Mouse (Mus musculus) heart, postnatal 0 days (tissue): ENCODE measurements at regions not wholly inside any gene's neighbourhood (a gene's known extent, or its start where the extent isn't known, plus 50 kb on each side); places are given as distances from the start of the nearest gene placed in this dataset.
"Not testable (repeated sequence)": the region's sequence is repeated elsewhere in the genome, so short reads cannot be mapped to it uniquely, and the experiment has no call there.

ENCODE experiments used
- ATAC-seq: fragments of 200-750 bp; cut with Nextera tagmentation; 2 replicates; pipeline ENCODE4 v1.8.0; 2017; ENCODE audit warnings: low read depth, moderate number of reproducible peaks, moderate library complexity; ENCODE audit not compliant: insufficient read depth
- DNase-seq: peaks from one replicate; pipeline ENCODE4 v3.0.0-alpha.2; 2016; ENCODE audit warnings: low spot score
- H3K27ac ChIP-seq: fragments of 300-500 bp; sonication (generic); 2 replicates; pipeline ENCODE4 v1.5.1; 2014; ENCODE audit warnings: low read depth, mild to moderate bottlenecking
- H3K27me3 ChIP-seq: fragments of 300-500 bp; sonication (generic); 2 replicates; pipeline ENCODE4 v1.6.1; 2014; ENCODE audit warnings: low read length, mixed read lengths; ENCODE audit not compliant: control insufficient read depth, insufficient read depth
- H3K36me3 ChIP-seq: fragments of 300-500 bp; sonication (generic); replicated peaks from 2 replicates; pipeline ENCODE4 v1.6.1; 2014; ENCODE audit warnings: low read length, mixed read lengths; ENCODE audit not compliant: control insufficient read depth, insufficient read depth
- H3K4me1 ChIP-seq: fragments of 300-500 bp; sonication (generic); 2 replicates; pipeline ENCODE4 v1.6.1; 2014; ENCODE audit warnings: antibody characterized with exemption; ENCODE audit not compliant: control insufficient read depth, insufficient read depth
- H3K4me2 ChIP-seq: fragments of 300-500 bp; sonication (generic); 2 replicates; pipeline ENCODE4 v1.6.1; 2014; ENCODE audit warnings: low read depth, mild to moderate bottlenecking, low read length, moderate library complexity
- H3K4me3 ChIP-seq: fragments of 300-500 bp; sonication (generic); 2 replicates; pipeline ENCODE4 v1.5.1; 2014; ENCODE audit warnings: low read depth, low read length
- H3K9ac ChIP-seq: fragments of 300-500 bp; sonication (generic); replicated peaks from 2 replicates; pipeline ENCODE4 v1.6.1; 2014; ENCODE audit warnings: low read depth, low read length, mixed read lengths
- H3K9me3 ChIP-seq: fragments of 300-500 bp; sonication (generic); replicated peaks from 2 replicates; pipeline ENCODE4 v1.6.1; 2016; ENCODE audit warnings: low read length; ENCODE audit not compliant: control insufficient read depth
- CTCF ChIP-seq: IDR thresholded peaks from 2 replicates; pipeline ENCODE4 v1.5.1; 2016; ENCODE audit warnings: antibody characterized with exemption, control low read depth, low read depth
- EP300 ChIP-seq: IDR thresholded peaks from 2 replicates; pipeline ENCODE4 v1.6.1; 2016; ENCODE audit warnings: antibody characterized with exemption, low read depth
- WGBS: fragments of 180-500 bp; shearing (Covaris S2); extraction: QIAGEN DNeasy Blood & Tissue Kit; methylation state at CpG from one replicate; pipeline ENCODE4 v1.1.7; 2014; 5-methylcytosine and 5-hydroxymethylcytosine counted together

- Histone ChIP-seq H3K27ac (no peak overlapping the region), H3K27me3 (no peaks in the 10 kb centered on the region), H3K9me3 (no peaks in the 10 kb centered on the region), H3K4me3 (no peak overlapping the region), H3K9ac (no peak overlapping the region), H3K36me3 (no peaks in the 10 kb centered on the region), H3K4me2 (no peak overlapping the region), H3K4me1 (no peaks in the 10 kb centered on the region)
- TF ChIP-seq CTCF (no peak), EP300 (no peak)
- ATAC-seq (no peak), DNase-seq (no peak)
- WGBS, result 69% methylated on average over 4 of the region's 4 CpGs
Measured at GRCm38 (mm10) chr6:48197696-48198378, 111.4 kb upstream of the Zfp746 start.

GRCm38 (mm10) chr6:48188363-48188762 lies 102.0 kb upstream of the Zfp746 start:
- 59% methylated on average over 2 of the region's 2 CpGs for WGBS
- not testable (repeated sequence) for DNase-seq, H3K36me3 ChIP-seq, ATAC-seq, H3K4me1 ChIP-seq, H3K4me2 ChIP-seq, H3K9ac ChIP-seq, H3K27ac ChIP-seq, H3K9me3 ChIP-seq, H3K27me3 ChIP-seq, H3K4me3 ChIP-seq

GRCm38 (mm10) chr6:48185311-48185710 lies 98.9 kb upstream of the Zfp746 start:
- Histone ChIP-seq H3K4me3 (no peak overlapping the region), H3K9me3 (no peaks in the 10 kb centered on the region), H3K4me1 (no peaks in the 10 kb centered on the region), H3K4me2 (no peak overlapping the region), H3K27ac (no peak overlapping the region), H3K27me3 (no peaks in the 10 kb centered on the region), H3K9ac (no peak overlapping the region), H3K36me3 (no peaks in the 10 kb centered on the region)
- WGBS, result 54% methylated on average over 1 of the region's 1 CpGs
- no peak for ATAC-seq
- no peak for DNase-seq
- TF ChIP-seq CTCF, result no peak
- no peak for TF ChIP-seq EP300

- WGBS, result 59% methylated on average over 3 of the region's 3 CpGs
- no peak overlapping the region for H3K27ac ChIP-seq
- DNase-seq (no peak), ATAC-seq (no peak)
- H3K9me3 ChIP-seq, result no peaks in the 10 kb centered on the region
- no peaks in the 10 kb centered on the region for H3K36me3 ChIP-seq
- no peak overlapping the region for H3K9ac ChIP-seq
- H3K4me1 ChIP-seq, result no peaks in the 10 kb centered on the region
- H3K4me2 ChIP-seq, result no peak overlapping the region
- H3K27me3 ChIP-seq, result no peaks in the 10 kb centered on the region
- H3K4me3 ChIP-seq, result no peak overlapping the region
- TF ChIP-seq EP300, result no peak
- TF ChIP-seq CTCF, result no peak
Measured at GRCm38 (mm10) chr6:48178360-48179120, 92.1 kb upstream of the Zfp746 start.

DNA sequence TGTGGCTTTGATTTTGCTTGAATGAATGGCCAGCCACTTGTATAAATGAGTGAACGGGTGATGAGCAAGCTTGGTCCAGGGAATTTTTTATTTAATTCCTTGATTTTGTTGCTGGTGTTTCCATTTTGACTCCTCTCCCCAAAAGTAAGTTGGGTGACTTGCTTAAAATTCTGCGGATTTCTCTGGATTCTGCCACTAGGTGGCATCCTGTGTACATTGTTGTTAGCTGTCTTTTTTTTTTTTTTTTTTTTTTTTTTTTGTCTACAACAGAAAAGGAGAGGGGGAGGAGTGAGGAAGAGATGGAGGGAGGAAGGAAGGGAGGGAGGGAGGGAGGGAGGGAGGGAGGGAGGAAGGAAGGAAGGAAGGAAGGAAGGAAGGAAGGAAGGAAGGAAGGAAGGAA lies 91.5 kb upstream of the Zfp746 start:
- no peaks in the 10 kb centered on the region for H3K9me3 ChIP-seq
- no peak for ATAC-seq
- TF ChIP-seq EP300 (no peak), CTCF (peak; percentile 55)
- H3K4me3 ChIP-seq, result no peak overlapping the region
- no peak overlapping the region for H3K9ac ChIP-seq
- H3K4me2 ChIP-seq, result no peak overlapping the region
- no peak overlapping the region for H3K27ac ChIP-seq
- H3K27me3 ChIP-seq, result no peaks in the 10 kb centered on the region
- no peaks in the 10 kb centered on the region for H3K4me1 ChIP-seq
- 3% methylated on average over 2 of the region's 2 CpGs for WGBS
- peak; percentile 47 for DNase-seq
- no peaks in the 10 kb centered on the region for H3K36me3 ChIP-seq
